Mouse (Mus musculus) G1E (cell line): ENCODE results near the gene Smarce1.

ENCODE experiments used
- CTCF ChIP-seq: IDR thresholded peaks from 2 replicates; pipeline ENCODE4 v1.5.1; 2012; ENCODE audit warnings: low read depth, low read length, inconsistent platforms, mixed read lengths
- GATA1 ChIP-seq: IDR thresholded peaks from 2 replicates; pipeline ENCODE4 v1.6.1; 2012; ENCODE audit warnings: borderline replicate concordance, low read length, inconsistent platforms, mixed read lengths
- POLR2AphosphoS5 ChIP-seq: IDR thresholded peaks from 2 replicates; pipeline ENCODE4 v1.6.1; 2012; ENCODE audit warnings: low read depth, low read length, inconsistent platforms; ENCODE audit not compliant: insufficient replicate concordance
- TAL1 ChIP-seq: conservative IDR thresholded peaks from 2 replicates; pipeline ENCODE4 v1.6.1; 2012; ENCODE audit warnings: low read depth, low read length, inconsistent platforms, mixed read lengths

GRCm38 (mm10) chr11:99207449-99207848, 23.4 kb downstream of the Smarce1 start:
- TF ChIP-seq GATA1 (no peak), CTCF (no peak), TAL1 (no peak), POLR2AphosphoS5 (no peak)
